Mouse (Mus musculus): ENCODE measurements at regions not wholly inside any gene's neighbourhood (a gene's known extent, or its start where the extent isn't known, plus 50 kb on each side); places are given as distances from the start of the nearest gene placed in this dataset.

GRCm38 (mm10) chr6:98872334-98872733, 529.8 kb upstream of the Gm765 start:
- no peak for DNase-seq (ENCODE audit: low spot score in 2 of 2)

- no peak for DNase-seq (ENCODE audit: low spot score in 2 of 2)
Measured at GRCm38 (mm10) chr6:98869772-98870171, 527.2 kb upstream of the Gm765 start.

GRCm38 (mm10) chr6:98864306-98864705, 521.8 kb upstream of the Gm765 start:
- no peak for DNase-seq (ENCODE audit: low spot score in 2 of 2)

DNA sequence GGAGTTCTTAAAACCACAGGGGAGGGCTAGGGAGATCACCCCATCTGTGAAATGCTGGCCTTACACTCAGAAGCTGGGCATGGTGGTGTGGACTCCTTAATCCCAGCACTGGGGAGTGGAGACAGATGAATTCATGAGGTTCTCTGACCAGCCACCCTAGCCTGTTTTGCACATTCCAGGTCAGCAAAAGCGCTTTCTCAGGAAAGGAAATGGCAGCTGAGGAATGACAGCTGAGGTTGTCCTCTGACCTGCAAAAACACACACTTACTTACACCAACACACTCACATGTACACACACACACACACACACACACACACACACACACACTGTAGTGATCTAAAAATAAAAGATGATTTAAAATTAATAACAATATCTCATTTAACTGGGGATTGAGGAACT, 513.4 kb upstream of the Gm765 start:
- no peak for DNase-seq (ENCODE audit: low spot score in 2 of 2)

GRCm38 (mm10) chr6:98850906-98851305, 508.4 kb upstream of the Gm765 start:
- DNase-seq (ENCODE audit: low spot score in 2 of 2): no peak

DNA sequence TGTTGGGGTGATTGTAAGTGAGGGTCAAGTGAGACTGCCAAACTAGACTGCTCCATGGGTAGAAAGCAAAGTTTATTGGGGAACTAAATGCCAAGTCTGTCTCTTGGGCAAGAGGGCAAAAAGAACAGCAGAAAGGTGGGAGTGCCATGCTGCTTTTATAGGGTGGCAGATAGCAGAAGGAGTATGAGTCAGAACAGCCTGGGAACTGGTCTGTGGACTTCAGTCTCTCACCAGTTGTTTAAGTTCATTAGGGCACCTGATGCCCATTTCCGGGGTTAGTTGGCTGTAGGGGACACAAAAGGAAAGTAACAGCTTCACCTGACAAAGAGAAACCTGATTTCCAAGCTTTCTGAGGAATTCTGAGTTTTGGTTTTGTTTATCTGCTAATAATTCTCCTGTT, 506.3 kb upstream of the Gm765 start:
- DNase-seq (ENCODE audit: low spot score in 2 of 2): no peak

- no peak for DNase-seq (ENCODE audit: low spot score in 2 of 2)
Measured at GRCm38 (mm10) chr6:98846001-98846695, 503.6 kb upstream of the Gm765 start.

DNA sequence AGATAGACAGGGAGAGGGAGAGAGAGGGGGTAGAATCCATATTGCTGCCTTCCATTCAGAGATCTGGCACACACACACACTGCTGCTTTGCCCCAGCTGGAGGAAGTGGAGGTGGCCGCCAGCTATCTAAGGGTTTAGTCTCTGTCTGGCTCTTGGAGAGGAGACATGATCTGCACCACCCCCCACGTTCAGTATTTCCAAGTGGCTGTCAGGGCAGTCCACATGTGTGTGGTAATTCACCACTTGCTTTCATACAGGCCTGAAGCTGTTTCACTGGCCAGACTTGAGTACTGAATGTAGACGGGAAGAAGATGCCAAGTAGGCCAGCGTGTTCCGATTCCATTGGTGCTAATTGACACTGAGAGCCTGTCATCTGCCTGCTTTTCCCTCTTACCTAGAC, 501.0 kb upstream of the Gm765 start:
- no peak for DNase-seq (ENCODE audit: low spot score in 2 of 2)

DNA sequence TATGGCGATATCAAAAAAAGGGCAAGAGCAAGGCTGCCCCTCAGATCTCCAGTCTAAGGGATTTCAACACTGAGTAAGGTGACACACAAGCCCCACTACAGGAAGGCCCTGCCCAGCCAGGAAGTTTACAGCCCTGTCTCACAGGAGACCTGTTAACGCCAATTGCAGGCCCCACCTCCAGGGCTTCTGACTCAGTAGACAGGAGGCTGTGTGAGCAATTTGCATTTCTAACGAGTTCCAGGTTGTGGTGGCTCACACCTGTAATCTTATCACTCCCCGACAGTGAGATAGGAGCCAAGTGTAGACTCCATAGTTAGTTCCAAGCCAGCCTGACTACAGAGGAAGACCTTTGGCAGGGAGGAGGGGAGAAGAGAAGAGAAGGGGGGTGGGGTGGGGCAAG, 500.4 kb upstream of the Gm765 start:
- DNase-seq (ENCODE audit: low spot score in 2 of 2): no peak

GRCm38 (mm10) chr6:98833922-98834321, 491.4 kb upstream of the Gm765 start:
- DNase-seq (ENCODE audit: low spot score in 2 of 2): no peak

GRCm38 (mm10) chr6:98830191-98830590, 487.6 kb upstream of the Gm765 start:
- DNase-seq (ENCODE audit: low spot score in 2 of 2): no peak

GRCm38 (mm10) chr6:98808046-98808445, 465.5 kb upstream of the Gm765 start:
- no peak for DNase-seq (ENCODE audit: low spot score in 2 of 2)

- DNase-seq (ENCODE audit: low spot score in 2 of 2): no peak
Measured at GRCm38 (mm10) chr6:98803384-98803949, 460.9 kb upstream of the Gm765 start.

DNA sequence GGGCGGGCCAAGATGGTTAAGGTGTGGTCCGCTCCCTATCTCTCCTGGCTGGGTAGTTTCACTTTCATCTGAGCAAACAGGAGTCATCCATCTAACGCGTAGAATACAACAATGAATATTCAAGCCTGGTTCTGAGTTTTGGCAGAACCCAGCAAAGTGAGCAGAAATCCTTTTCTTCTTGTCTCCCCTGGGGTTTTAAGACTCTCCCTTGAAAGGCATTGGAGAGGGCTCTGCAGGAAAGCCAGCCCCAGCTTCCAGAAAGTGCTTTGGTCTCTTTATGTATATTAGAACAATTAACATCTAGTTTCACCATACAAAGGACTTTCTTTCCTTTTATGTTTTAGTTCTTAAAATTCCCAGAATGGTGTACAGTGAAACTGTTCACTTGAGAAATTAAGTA, 458.5 kb upstream of the Gm765 start:
- no peak for DNase-seq (ENCODE audit: low spot score in 2 of 2)

- no peak for DNase-seq (ENCODE audit: low spot score in 2 of 2)
Measured at GRCm38 (mm10) chr6:98800040-98800439, 457.5 kb upstream of the Gm765 start.

GRCm38 (mm10) chr6:98797778-98798177, 455.2 kb upstream of the Gm765 start:
- no peak for DNase-seq (ENCODE audit: low spot score in 2 of 2)

GRCm38 (mm10) chr6:98797373-98797772, 454.8 kb upstream of the Gm765 start:
- no peak for DNase-seq (ENCODE audit: low spot score in 2 of 2)

DNA sequence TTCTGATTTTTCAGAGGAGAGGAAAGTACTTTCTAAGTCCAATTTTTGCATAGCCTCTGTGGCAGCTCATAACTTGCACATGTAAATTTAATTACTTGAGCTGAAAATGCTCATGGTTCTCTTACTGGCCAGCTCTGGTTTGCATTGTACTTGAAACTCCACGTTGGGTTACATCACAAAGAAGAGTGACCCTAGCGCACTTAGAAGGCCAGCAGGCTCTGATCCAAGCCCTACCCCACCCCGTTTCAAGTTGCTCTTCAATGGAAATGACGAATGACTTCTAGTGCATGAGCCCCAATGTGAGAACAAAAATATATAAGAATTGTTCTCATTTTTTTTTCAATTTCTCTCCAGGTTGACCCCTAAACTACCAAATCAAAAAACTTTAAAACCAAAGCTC, 454.1 kb upstream of the Gm765 start:
- no peak for DNase-seq (ENCODE audit: low spot score in 2 of 2)

- DNase-seq (ENCODE audit: low spot score in 2 of 2): no peak
Measured at GRCm38 (mm10) chr6:98787422-98787821, 444.9 kb upstream of the Gm765 start.

- DNase-seq (ENCODE audit: low spot score in 2 of 2): no peak
Measured at GRCm38 (mm10) chr6:98782074-98782473, 439.5 kb upstream of the Gm765 start.

DNA sequence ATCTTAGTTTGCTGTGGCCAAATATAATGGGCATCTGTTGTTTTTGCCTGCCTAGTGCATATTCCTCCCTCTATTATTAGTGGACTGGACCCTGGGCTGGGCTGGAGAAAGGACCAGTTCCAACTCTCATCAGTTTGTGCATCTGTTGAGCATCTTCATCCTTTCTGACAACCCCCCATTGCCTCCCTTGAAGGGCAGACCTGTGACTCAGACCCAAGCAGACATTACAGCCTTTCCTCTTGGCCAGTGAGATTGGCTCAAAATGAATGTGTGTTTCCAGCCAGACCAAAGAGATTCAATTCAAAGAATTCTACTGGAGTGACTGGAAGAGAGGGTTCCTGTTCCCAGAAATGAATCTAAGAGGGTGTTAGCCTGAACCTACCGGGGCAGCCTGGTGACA, 433.2 kb upstream of the Gm765 start:
- DNase-seq (ENCODE audit: low spot score in 2 of 2): no peak

GRCm38 (mm10) chr6:98769999-98770398, 427.4 kb upstream of the Gm765 start:
- DNase-seq (ENCODE audit: low spot score in 2 of 2): no peak

DNA sequence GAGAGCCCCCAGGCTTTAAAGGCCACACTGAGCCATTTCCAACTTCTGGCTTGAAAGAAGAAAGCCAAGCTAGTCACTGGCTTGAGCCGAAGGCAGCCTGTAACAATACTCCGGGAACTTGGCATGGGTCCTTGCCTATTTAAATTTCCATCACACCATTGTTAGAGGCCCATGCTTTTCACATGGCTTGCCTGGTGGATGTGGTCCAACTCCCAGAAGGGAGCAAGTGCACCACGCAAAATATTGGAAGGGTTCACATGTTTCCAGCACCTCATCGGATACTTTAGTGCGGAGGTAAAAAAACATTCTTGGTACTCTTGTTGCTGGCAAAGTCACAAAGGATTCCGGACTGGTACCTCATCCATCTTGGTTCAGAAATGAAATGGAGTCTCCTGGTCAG, 426.8 kb upstream of the Gm765 start:
- DNase-seq (ENCODE audit: low spot score in 2 of 2): no peak

DNA sequence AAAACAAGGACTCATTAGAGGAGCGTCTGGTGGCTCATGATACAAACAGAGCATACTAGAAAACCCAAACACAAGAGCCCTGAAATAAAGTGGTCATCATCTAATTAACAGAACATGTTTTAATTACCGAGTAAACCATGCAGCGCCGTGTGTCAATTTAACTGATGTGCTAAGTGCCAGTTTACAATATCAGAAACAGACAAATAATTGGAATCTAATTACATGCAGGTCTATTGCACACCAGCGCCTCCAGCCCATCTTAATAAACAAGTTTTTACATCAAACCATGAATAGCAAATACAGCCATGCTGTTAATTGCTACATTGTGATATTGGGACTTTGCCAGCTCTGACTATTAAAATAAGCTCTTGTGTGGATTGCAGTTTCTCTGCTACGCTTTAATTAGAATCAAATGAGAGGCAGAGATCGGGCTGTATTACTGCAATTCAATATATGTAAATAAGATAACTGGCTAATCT, 425.3 kb upstream of the Gm765 start:
- no peak for DNase-seq (ENCODE audit: low spot score in 2 of 2)
